Mouse (Mus musculus): Measurements from ENCODE around the gene Mindy2. TPM values are rescaled to one million over a fixed set of nuclear protein-coding genes. Genes with fewer than 3 reads are reported as not detected.
A peak's percentile ranks its signal among the peaks of the same experiment; 100 is the strongest.

Gene Mindy2
- polyA plus RNA-seq, 1 experiment from 2014 or later: 25.4 TPM

- DNase-seq (ENCODE audit: low spot score) (no peak), ATAC-seq (ENCODE audit: low FRiP score) (no peak)
- no peaks in the 10 kb centered on the region for H3K4me1 ChIP-seq (replicated peaks; ENCODE audit: control insufficient read depth, insufficient read depth, low read length)
- H3K27ac ChIP-seq: no peak overlapping the region
- no peak overlapping the region for H3K4me3 ChIP-seq (replicated peaks; ENCODE audit: low read length)
- no peaks in the 10 kb centered on the region for H3K36me3 ChIP-seq (replicated peaks; ENCODE audit: control insufficient read depth, insufficient read depth)
- no peaks in the 10 kb centered on the region for H3K27me3 ChIP-seq (ENCODE audit: control insufficient read depth, insufficient read depth, low read length)
- no peak overlapping the region for H3K4me2 ChIP-seq (replicated peaks)
- WGBS: 92% methylated on average over 6 of the region's 6 CpGs
- no peaks in the 10 kb centered on the region for H3K9me3 ChIP-seq (ENCODE audit: control insufficient read depth, low read length)
- no peak overlapping the region for H3K9ac ChIP-seq
These were observed 13.4 kb upstream of the Mindy2 start for GRCm38 (mm10) chr9:70670381-70670780.

GRCm38 (mm10) chr9:70669197-70669596 lies 12.2 kb upstream of the Mindy2 start:
- Histone ChIP-seq H3K4me2 (replicated peaks) (no peak overlapping the region), H3K9ac (no peak overlapping the region), H3K4me1 (replicated peaks; ENCODE audit: control insufficient read depth, insufficient read depth, low read length) (no peaks in the 10 kb centered on the region), H3K36me3 (replicated peaks; ENCODE audit: control insufficient read depth, insufficient read depth) (no peaks in the 10 kb centered on the region), H3K27ac (no peak overlapping the region), H3K4me3 (replicated peaks; ENCODE audit: low read length) (no peak overlapping the region), H3K27me3 (ENCODE audit: control insufficient read depth, insufficient read depth, low read length) (no peaks in the 10 kb centered on the region), H3K9me3 (ENCODE audit: control insufficient read depth, low read length) (no peaks in the 10 kb centered on the region)
- no peak for DNase-seq (ENCODE audit: low spot score)
- 71% methylated on average over 2 of the region's 2 CpGs for WGBS
- no peak for ATAC-seq (ENCODE audit: low FRiP score)

- Histone ChIP-seq H3K4me3 (replicated peaks; ENCODE audit: low read length) (no peak overlapping the region), H3K36me3 (replicated peaks; ENCODE audit: control insufficient read depth, insufficient read depth) (no peaks in the 10 kb centered on the region), H3K4me1 (replicated peaks; ENCODE audit: control insufficient read depth, insufficient read depth, low read length) (no peaks in the 10 kb centered on the region), H3K27ac (no peak overlapping the region), H3K9ac (no peak overlapping the region), H3K27me3 (ENCODE audit: control insufficient read depth, insufficient read depth, low read length) (no peaks in the 10 kb centered on the region), H3K4me2 (replicated peaks) (no peak overlapping the region), H3K9me3 (ENCODE audit: control insufficient read depth, low read length) (no peaks in the 10 kb centered on the region)
- no peak for DNase-seq (ENCODE audit: low spot score)
- ATAC-seq (ENCODE audit: low FRiP score): no peak
These were observed 11.1 kb upstream of the Mindy2 start for GRCm38 (mm10) chr9:70668048-70668447.

- Histone ChIP-seq H3K9ac (no peak overlapping the region), H3K27ac (no peak overlapping the region), H3K4me3 (replicated peaks; ENCODE audit: low read length) (no peak overlapping the region), H3K4me1 (replicated peaks; ENCODE audit: control insufficient read depth, insufficient read depth, low read length) (no peaks in the 10 kb centered on the region), H3K9me3 (ENCODE audit: control insufficient read depth, low read length) (no peaks in the 10 kb centered on the region), H3K4me2 (replicated peaks) (no peak overlapping the region), H3K36me3 (replicated peaks; ENCODE audit: control insufficient read depth, insufficient read depth) (no peaks in the 10 kb centered on the region), H3K27me3 (ENCODE audit: control insufficient read depth, insufficient read depth, low read length) (no peaks in the 10 kb centered on the region)
- no peak for ATAC-seq (ENCODE audit: low FRiP score)
- WGBS: 74% methylated on average over 7 of the region's 7 CpGs
- DNase-seq (ENCODE audit: low spot score): no peak
These were observed 9.8 kb upstream of the Mindy2 start for GRCm38 (mm10) chr9:70666811-70667210.

GRCm38 (mm10) chr9:70665372-70666145 lies 8.6 kb upstream of the Mindy2 start:
- H3K4me3 ChIP-seq (replicated peaks; ENCODE audit: low read length): no peak overlapping the region
- no peaks in the 10 kb centered on the region for H3K27me3 ChIP-seq (ENCODE audit: control insufficient read depth, insufficient read depth, low read length)
- H3K27ac ChIP-seq: no peak overlapping the region
- H3K4me1 ChIP-seq (replicated peaks; ENCODE audit: control insufficient read depth, insufficient read depth, low read length): no peaks in the 10 kb centered on the region
- ATAC-seq (ENCODE audit: low FRiP score) (no peak), DNase-seq (ENCODE audit: low spot score) (no peak)
- no peaks in the 10 kb centered on the region for H3K36me3 ChIP-seq (replicated peaks; ENCODE audit: control insufficient read depth, insufficient read depth)
- H3K4me2 ChIP-seq (replicated peaks): no peak overlapping the region
- H3K9ac ChIP-seq: no peak overlapping the region
- 66% methylated on average over 16 of the region's 16 CpGs for WGBS
- no peaks in the 10 kb centered on the region for H3K9me3 ChIP-seq (ENCODE audit: control insufficient read depth, low read length)

GRCm38 (mm10) chr9:70664847-70665246 lies 7.9 kb upstream of the Mindy2 start:
- H3K9me3 ChIP-seq (ENCODE audit: control insufficient read depth, low read length): no peaks in the 10 kb centered on the region
- no peaks in the 10 kb centered on the region for H3K36me3 ChIP-seq (replicated peaks; ENCODE audit: control insufficient read depth, insufficient read depth)
- no peak overlapping the region for H3K27ac ChIP-seq
- H3K9ac ChIP-seq: no peak overlapping the region
- ATAC-seq (ENCODE audit: low FRiP score) (no peak), DNase-seq (ENCODE audit: low spot score) (no peak)
- H3K4me1 ChIP-seq (replicated peaks; ENCODE audit: control insufficient read depth, insufficient read depth, low read length): no peaks in the 10 kb centered on the region
- WGBS: 89% methylated on average over 4 of the region's 4 CpGs
- H3K4me2 ChIP-seq (replicated peaks): no peak overlapping the region
- H3K27me3 ChIP-seq (ENCODE audit: control insufficient read depth, insufficient read depth, low read length): no peaks in the 10 kb centered on the region
- no peak overlapping the region for H3K4me3 ChIP-seq (replicated peaks; ENCODE audit: low read length)

GRCm38 (mm10) chr9:70658266-70658665 lies 1.3 kb upstream of the Mindy2 start:
- no peaks in the 10 kb centered on the region for H3K9me3 ChIP-seq (ENCODE audit: control insufficient read depth, low read length)
- H3K27ac ChIP-seq: no peak overlapping the region
- no peak overlapping the region for H3K4me3 ChIP-seq (replicated peaks; ENCODE audit: low read length)
- H3K4me1 ChIP-seq (replicated peaks; ENCODE audit: control insufficient read depth, insufficient read depth, low read length): peaks cover 30% of the 10 kb centered on the region
- ATAC-seq (ENCODE audit: low FRiP score): no peak
- no peaks in the 10 kb centered on the region for H3K36me3 ChIP-seq (replicated peaks; ENCODE audit: control insufficient read depth, insufficient read depth)
- 55% methylated on average over 2 of the region's 2 CpGs for WGBS
- H3K27me3 ChIP-seq (ENCODE audit: control insufficient read depth, insufficient read depth, low read length): no peaks in the 10 kb centered on the region
- H3K4me2 ChIP-seq (replicated peaks): no peak overlapping the region
- no peak for DNase-seq (ENCODE audit: low spot score)
- no peak overlapping the region for H3K9ac ChIP-seq

GRCm38 (mm10) chr9:70656130-70657007 lies 605 bp downstream of the Mindy2 start, which contains the start of gene Gm10642:
Gm10642 (plus strand) TSS chr9:70656251.
- Histone ChIP-seq H3K4me3 (replicated peaks; ENCODE audit: low read length) (peak within 1 kb of the TSS; percentile 98), H3K9me3 (ENCODE audit: control insufficient read depth, low read length) (no peaks in the 10 kb centered on the region), H3K36me3 (replicated peaks; ENCODE audit: control insufficient read depth, insufficient read depth) (no peaks in the 10 kb centered on the region), H3K4me1 (replicated peaks; ENCODE audit: control insufficient read depth, insufficient read depth, low read length) (peaks cover 48% of the 10 kb centered on the region), H3K9ac (peak within 1 kb of the TSS; percentile 97), H3K27ac (peak within 1 kb of the TSS; percentile 98), H3K27me3 (ENCODE audit: control insufficient read depth, insufficient read depth, low read length) (no peaks in the 10 kb centered on the region), H3K4me2 (replicated peaks) (peak within 1 kb of the TSS; percentile 68)
- DNase-seq (ENCODE audit: low spot score) (peak; percentile 49), ATAC-seq (ENCODE audit: low FRiP score) (peak; percentile 51)
- under 1% methylated on average over 65 of the region's 72 CpGs for WGBS

GRCm38 (mm10) chr9:70655764-70656129 lies 1.2 kb downstream of the Mindy2 start:
- Histone ChIP-seq H3K27ac (0 out of 2 replicates have a peak overlapping the region, but pooled peaks have one; percentile 98), H3K4me3 (replicated peaks; ENCODE audit: low read length) (peak overlapping the region; percentile 98), H3K9ac (peak overlapping the region; percentile 97), H3K36me3 (replicated peaks; ENCODE audit: control insufficient read depth, insufficient read depth) (no peaks in the 10 kb centered on the region), H3K9me3 (ENCODE audit: control insufficient read depth, low read length) (no peaks in the 10 kb centered on the region), H3K4me2 (replicated peaks) (peak overlapping the region; percentile 68), H3K27me3 (ENCODE audit: control insufficient read depth, insufficient read depth, low read length) (no peaks in the 10 kb centered on the region), H3K4me1 (replicated peaks; ENCODE audit: control insufficient read depth, insufficient read depth, low read length) (peaks cover 51% of the 10 kb centered on the region)
- 37% methylated on average over 2 of the region's 2 CpGs for WGBS
- DNase-seq (ENCODE audit: low spot score) (no peak), ATAC-seq (ENCODE audit: low FRiP score) (no peak)

Measured in hindbrain, embryonic 14.5 days (tissue).